Comparison of ENCODE assay signal across 8 mouse cellular contexts in genomic region chr12:44848483-44849221, GRCm38 (mm10).
DNase-seq lines count a peak whose midpoint lies in the region; ATAC-seq and TF ChIP-seq lines count a peak whose summit lies in the region.

No protein-coding gene starts in this region.

- ATAC-seq in embryonic facial prominence, embryonic 12.5 days (ENCODE audit: insufficient number of reproducible peaks, insufficient read depth, low FRiP score, low TSS enrichment) = peak; percentile 41; the same call in 1 of the 2 replicates
- peak; percentile 70 for ATAC-seq in hindbrain, embryonic 12.5 days (ENCODE audit: low FRiP score)
- peak; percentile 58; the same call in 1 of the 2 replicates for ATAC-seq in stomach, embryonic 14.5 days (ENCODE audit: insufficient number of reproducible peaks, insufficient read depth, low FRiP score, low read depth)

- TF ChIP-seq RAD21 in MEL (IDR thresholded peaks at IDR 0.05; ENCODE audit: low read depth, low read length) = peak; percentile 46

- H3K4me3 ChIP-seq in MEL (ENCODE audit: control insufficient read depth in 1 of 2, insufficient read depth in 1 of 2, low read depth in 2 of 2, low read length in 2 of 2) = no peak overlapping the region
- no peak overlapping the region for H3K4me3 ChIP-seq in embryonic facial prominence, embryonic 12.5 days
- H3K4me3 ChIP-seq in hindbrain, embryonic 12.5 days = no peak overlapping the region
- no peak overlapping the region for H3K4me3 ChIP-seq in stomach, embryonic 14.5 days (ENCODE audit: low read depth, low read length)

- TF ChIP-seq CTCF in MEL (IDR thresholded peaks at IDR 0.05 in 2 of 3, conservative IDR thresholded peaks at IDR 0.05 in 1 of 3; ENCODE audit: control insufficient read depth in 1 of 3, insufficient read depth in 1 of 3, low read depth in 2 of 3, low read length in 3 of 3, poor library complexity in 1 of 3, severe bottlenecking in 1 of 3) = peak; percentile 9 to 57 (median 30); a peak in 3 of 6 replicates

- no peaks in the 10 kb centered on the region for H3K27me3 ChIP-seq in MEL (ENCODE audit: control insufficient read depth in 1 of 2, insufficient read depth in 2 of 2, low read length in 2 of 2)
- H3K27me3 ChIP-seq in embryonic facial prominence, embryonic 12.5 days = no peaks in the 10 kb centered on the region
- H3K27me3 ChIP-seq in hindbrain, embryonic 12.5 days = no peaks in the 10 kb centered on the region
- no peaks in the 10 kb centered on the region for H3K27me3 ChIP-seq in stomach, embryonic 14.5 days (ENCODE audit: control insufficient read depth, insufficient read depth, low read length)

- no peak overlapping the region for H3K4me2 ChIP-seq in embryonic facial prominence, embryonic 12.5 days (replicated peaks)
- H3K4me2 ChIP-seq in hindbrain, embryonic 12.5 days (replicated peaks) = no peak overlapping the region
- H3K4me2 ChIP-seq in stomach, embryonic 14.5 days (replicated peaks; ENCODE audit: low read depth, low read length) = no peak overlapping the region

- no peak for TF ChIP-seq EP300 in MEL (IDR thresholded peaks at IDR 0.05; ENCODE audit: low read depth in 1 of 2, low read length in 2 of 2)

- no peaks in the 10 kb centered on the region for H3K9me3 ChIP-seq in MEL (replicated peaks; ENCODE audit: insufficient read depth, low read length)
- H3K9me3 ChIP-seq in embryonic facial prominence, embryonic 12.5 days = no peaks in the 10 kb centered on the region
- H3K9me3 ChIP-seq in hindbrain, embryonic 12.5 days (replicated peaks) = no peaks in the 10 kb centered on the region
- no peaks in the 10 kb centered on the region for H3K9me3 ChIP-seq in stomach, embryonic 14.5 days (ENCODE audit: control insufficient read depth, low read depth, low read length)

- 43% methylated on average over 3 of the region's 3 CpGs for WGBS in embryonic facial prominence, embryonic 12.5 days
- 56% methylated on average over 3 of the region's 3 CpGs for WGBS in hindbrain, embryonic 12.5 days
- WGBS in stomach, embryonic 14.5 days = 42% methylated on average over 3 of the region's 3 CpGs

- no peak overlapping the region for H3K9ac ChIP-seq in MEL (ENCODE audit: control insufficient read depth, low read depth, low read length, poor library complexity, severe bottlenecking)
- no peak overlapping the region for H3K9ac ChIP-seq in embryonic facial prominence, embryonic 12.5 days
- H3K9ac ChIP-seq in hindbrain, embryonic 12.5 days = no peak overlapping the region
- no peak overlapping the region for H3K9ac ChIP-seq in stomach, embryonic 14.5 days (replicated peaks; ENCODE audit: low read depth, low read length)

- no peaks in the 10 kb centered on the region for H3K4me1 ChIP-seq in MEL (ENCODE audit: control insufficient read depth in 1 of 2, insufficient read depth in 2 of 2, low read length in 2 of 2)
- H3K4me1 ChIP-seq in embryonic facial prominence, embryonic 12.5 days = no peaks in the 10 kb centered on the region
- no peaks in the 10 kb centered on the region for H3K4me1 ChIP-seq in hindbrain, embryonic 12.5 days
- H3K4me1 ChIP-seq in stomach, embryonic 14.5 days (ENCODE audit: control insufficient read depth, insufficient read depth, low read length) = no peaks in the 10 kb centered on the region

- H3K27ac ChIP-seq in MEL (ENCODE audit: control insufficient read depth, low read depth, low read length) = no peak overlapping the region
- no peak overlapping the region for H3K27ac ChIP-seq in embryonic facial prominence, embryonic 12.5 days
- H3K27ac ChIP-seq in hindbrain, embryonic 12.5 days = no peak overlapping the region
- H3K27ac ChIP-seq in stomach, embryonic 14.5 days (ENCODE audit: low read length) = no peak overlapping the region

- no peak for TF ChIP-seq POLR2A in MEL (IDR thresholded peaks at IDR 0.05; ENCODE audit: control insufficient read depth in 1 of 2, insufficient read depth in 1 of 2, low read depth in 1 of 2, low read length in 2 of 2, poor library complexity in 1 of 2)

- H3K79me2 ChIP-seq in MEL (ENCODE audit: control insufficient read depth, insufficient read depth, low read length, poor library complexity) = no peaks in the 10 kb centered on the region

- peak; percentile 33 to 78 for DNase-seq in adrenal gland, adult (ENCODE audit: inconsistent age in 2 of 2, low spot score in 1 of 2)
- no peak for DNase-seq in adrenal gland, adult 8-10 months
- peak; percentile 23 for DNase-seq in MEL (ENCODE audit: low read depth, low spot score)
- peak; percentile 33 to 66 for DNase-seq in left cerebral cortex, adult 18-20 months (ENCODE audit: low spot score in 2 of 2)
- peak; percentile 51 for DNase-seq in mesoderm, embryonic 11.5 days (ENCODE audit: low read depth, low spot score)

- no peaks in the 10 kb centered on the region for H3K36me3 ChIP-seq in MEL (ENCODE audit: control insufficient read depth in 1 of 2, insufficient read depth in 2 of 2, low read length in 2 of 2)
- no peaks in the 10 kb centered on the region for H3K36me3 ChIP-seq in embryonic facial prominence, embryonic 12.5 days
- H3K36me3 ChIP-seq in hindbrain, embryonic 12.5 days = no peaks in the 10 kb centered on the region
- no peaks in the 10 kb centered on the region for H3K36me3 ChIP-seq in stomach, embryonic 14.5 days (ENCODE audit: control insufficient read depth, insufficient read depth, low read length)

TF ChIP-seq in MEL, 35 proteins besides CTCF, POLR2A, EP300 and RAD21:
- TF ChIP-seq SMC3 (IDR thresholded peaks at IDR 0.05; ENCODE audit: low read depth, low read length) = peak; percentile 56
- peak; percentile 27; the same call in 1 of the 2 replicates for TF ChIP-seq ZC3H11A (IDR thresholded peaks at IDR 0.05; ENCODE audit: low read depth, low read length)
- no peak for TF ChIP-seq ZMIZ1 (IDR thresholded peaks at IDR 0.05; ENCODE audit: low read depth, low read length)
- no peak for TF ChIP-seq UBTF (IDR thresholded peaks at IDR 0.05; ENCODE audit: borderline replicate concordance, insufficient read depth, low read depth, low read length)
